Mouse (Mus musculus) G1E (cell line): ENCODE measurements at regions not wholly inside any gene's neighbourhood (a gene's known extent, or its start where the extent isn't known, plus 50 kb on each side); places are given as distances from the start of the nearest gene placed in this dataset.

Experiments
- CTCF ChIP-seq: IDR thresholded peaks from 2 replicates; pipeline ENCODE4 v1.5.1; 2012; ENCODE audit warnings: low read depth, low read length, inconsistent platforms, mixed read lengths
- GATA1 ChIP-seq: IDR thresholded peaks from 2 replicates; pipeline ENCODE4 v1.6.1; 2012; ENCODE audit warnings: borderline replicate concordance, low read length, inconsistent platforms, mixed read lengths

DNA sequence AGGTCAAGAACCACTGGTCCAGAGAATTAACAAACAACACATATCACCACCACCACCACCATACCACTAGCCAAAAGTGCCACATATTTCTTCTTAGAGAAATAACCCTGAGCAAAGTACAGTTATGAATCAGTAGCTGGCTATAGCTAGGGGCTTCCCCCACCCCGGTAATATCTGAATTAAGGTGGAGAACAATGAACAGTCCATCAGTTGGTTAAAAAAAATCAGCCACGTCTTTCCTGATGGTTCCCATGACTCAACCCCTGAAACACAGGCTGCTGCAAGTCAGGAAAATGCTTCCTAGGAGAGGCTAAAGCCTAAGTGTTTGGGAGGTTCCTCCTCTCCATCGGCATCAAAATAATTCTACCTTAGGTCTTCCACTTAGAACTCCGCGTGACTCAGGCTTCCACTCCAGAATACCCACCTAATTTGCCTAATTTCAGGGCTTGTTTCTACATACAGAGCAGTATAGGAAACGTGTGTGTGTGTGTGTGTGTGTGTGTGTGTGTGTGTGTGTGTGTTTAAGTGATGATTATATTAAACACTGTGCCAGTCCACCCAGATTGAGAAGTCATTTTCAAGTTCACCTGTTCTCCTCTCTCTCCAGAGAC, 67.4 kb upstream of the Akap13 start:
- no peak for TF ChIP-seq CTCF
- TF ChIP-seq GATA1: no peak
